Mouse (Mus musculus) heart, postnatal 14 days (tissue): ENCODE measurements around the gene Cypt15. TPM values are rescaled to one million over a fixed set of nuclear protein-coding genes. Genes with fewer than 3 reads are reported as not detected.
"Not testable (repeated sequence)": the region's sequence is repeated elsewhere in the genome, so short reads cannot be mapped to it uniquely, and the experiment has no call there.

Source experiments
- DNase-seq, 2 experiments: peaks; one replicate each; pipeline ENCODE4 v3.0.0; 2021 to 2022
- intact Hi-C: fragments of 180-260 bp; cut with DNase I; formaldehyde crosslinking; loops from one replicate; pipeline ENCODE4 v1.15.1; 2025
- long read RNA-seq, 2 experiments: library from polyadenylated mRNA; stranded (forward); transcript quantifications; one replicate each; pipeline ENCODE4 v2.0.0; 2021
- total RNA-seq, 2 experiments: library from RNA; stranded (reverse); gene quantifications; 2 replicates each; pipeline ENCODE4 v1.2.3; 2021

Gene Cypt15
- not detected for total RNA-seq
- long read RNA-seq, experiment 1: 0 reads
- long read RNA-seq, experiment 2: 0 reads

GRCm38 (mm10) chrX:39345967-39346366 lies at the start of gene Cypt15:
Gene Cypt15 (plus strand): TSS chrX:39346267.
- intact Hi-C loops, DNase-seq: not testable (repeated sequence)

DNA sequence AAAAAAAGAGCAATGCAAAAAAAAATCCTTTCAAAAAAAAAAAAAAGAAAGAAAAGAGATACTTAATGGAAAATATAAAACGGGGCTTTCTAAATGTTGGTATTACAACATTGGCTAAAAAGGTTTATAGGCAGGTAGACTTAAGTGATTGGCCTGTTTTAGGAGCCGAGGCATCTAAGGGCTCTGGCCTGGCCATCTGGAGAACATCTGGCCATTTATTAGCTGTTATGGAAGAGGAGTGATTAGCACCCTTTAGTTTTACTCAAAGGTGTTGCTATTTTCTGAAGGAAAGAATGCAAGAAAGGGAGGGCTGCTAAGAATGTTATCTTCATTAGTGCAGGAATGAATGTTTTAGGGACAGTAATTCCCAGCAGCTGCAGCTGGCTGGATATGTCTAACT lies 24.9 kb downstream of the Cypt15 start:
- DNase-seq: no peak
- intact Hi-C loops: no loop called here

DNA sequence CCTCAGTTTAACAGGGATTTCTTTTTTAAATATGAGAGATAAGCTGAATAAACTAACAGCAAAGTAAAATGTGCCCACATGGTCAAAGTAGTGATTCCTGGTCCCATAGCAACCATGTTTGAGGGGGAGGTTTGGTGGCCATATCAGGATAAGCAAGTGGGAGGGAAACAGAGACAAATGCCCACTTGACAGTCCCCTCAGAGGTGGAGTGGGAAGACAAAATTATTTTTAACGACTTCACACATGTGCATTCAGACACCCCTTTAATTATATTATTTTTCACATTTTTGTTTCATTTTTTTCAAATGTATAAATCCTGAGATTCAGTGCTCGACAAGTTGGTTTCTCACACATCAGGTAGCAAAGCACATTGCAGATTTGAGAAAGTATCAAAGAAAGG lies 32.8 kb downstream of the Cypt15 start:
- no peak for DNase-seq
- intact Hi-C loops: no loop called here

DNA sequence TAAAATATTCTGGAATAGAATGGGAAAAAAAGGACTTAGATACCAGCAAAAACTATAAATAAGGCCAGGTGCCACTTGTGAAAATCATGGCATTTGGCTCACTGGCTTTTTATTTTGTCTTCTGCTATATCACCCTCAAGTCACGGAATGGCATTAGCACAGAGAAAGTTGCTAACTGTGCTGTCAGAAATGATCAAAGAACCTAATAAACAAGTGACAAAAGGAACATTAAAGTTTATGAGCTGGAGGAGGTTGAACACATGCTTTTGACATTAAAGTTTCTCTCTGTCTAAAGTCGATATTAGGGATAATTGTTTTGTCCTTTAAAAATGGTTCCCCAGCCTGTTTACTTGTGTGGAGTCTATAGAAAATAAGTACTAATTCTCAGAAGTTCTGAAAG lies 37.7 kb downstream of the Cypt15 start:
- intact Hi-C loops: no loop called here
- DNase-seq: no peak
